Mouse (Mus musculus) inflammation-experienced regulatory T-cells, adult 6 months (primary cell): ENCODE measurements around the gene 9930022D16Rik. TPM values are rescaled to one million over a fixed set of nuclear protein-coding genes. Genes with fewer than 3 reads are reported as not detected.

Experiments
- ATAC-seq: one replicate; pipeline ENCODE4 v1.8.0; 2017
- polyA plus RNA-seq, 3 experiments: library from polyadenylated mRNA; unstranded; fragments of 100-300 nt; shearing (Covaris generic); gene quantifications; one replicate each; pipeline ENCODE4 v1.2.1; 2017

Gene 9930022D16Rik
- polyA plus RNA-seq, 3 experiments from 2014 or later: 0.28 to 0.39 (median 0.36) TPM

- no peak for ATAC-seq
Measured at GRCm38 (mm10) chr11:109417472-109418040, 3.8 kb downstream of the 9930022D16Rik start.

GRCm38 (mm10) chr11:109419461-109419860, 5.7 kb downstream of the 9930022D16Rik start:
- ATAC-seq: peak; percentile 18

GRCm38 (mm10) chr11:109419961-109420566, 6.3 kb downstream of the 9930022D16Rik start:
- peak; percentile 83 for ATAC-seq

- ATAC-seq: peak; percentile 36
Measured at GRCm38 (mm10) chr11:109420567-109420962, 6.8 kb downstream of the 9930022D16Rik start.

GRCm38 (mm10) chr11:109421205-109421604, 7.5 kb downstream of the 9930022D16Rik start:
- ATAC-seq: no peak

- ATAC-seq: no peak
Measured at GRCm38 (mm10) chr11:109422263-109422662, 8.5 kb downstream of the 9930022D16Rik start.

GRCm38 (mm10) chr11:109423294-109423693, 9.6 kb downstream of the 9930022D16Rik start:
- no peak for ATAC-seq

- ATAC-seq: peak; percentile 83
Measured at GRCm38 (mm10) chr11:109425392-109426271, 11.9 kb downstream of the 9930022D16Rik start, which contains the start of gene Amz2. Amz2 (plus strand) TSS chr11:109425946.

GRCm38 (mm10) chr11:109426272-109426586, 12.5 kb downstream of the 9930022D16Rik start:
- ATAC-seq: no peak

GRCm38 (mm10) chr11:109427353-109427752, 13.6 kb downstream of the 9930022D16Rik start:
- ATAC-seq: no peak

- no peak for ATAC-seq
Measured at GRCm38 (mm10) chr11:109434233-109434798, 20.6 kb downstream of the 9930022D16Rik start.

GRCm38 (mm10) chr11:109436889-109437288, 23.2 kb downstream of the 9930022D16Rik start:
- ATAC-seq: no peak

- ATAC-seq: no peak
Measured at GRCm38 (mm10) chr11:109439209-109439608, 25.5 kb downstream of the 9930022D16Rik start.

- peak; percentile 80 for ATAC-seq
Measured at GRCm38 (mm10) chr11:109439829-109440340, 26.2 kb downstream of the 9930022D16Rik start.

GRCm38 (mm10) chr11:109440641-109441040, 26.9 kb downstream of the 9930022D16Rik start:
- ATAC-seq: no peak

- ATAC-seq: peak; percentile 57
Measured at GRCm38 (mm10) chr11:109441119-109441518, 27.4 kb downstream of the 9930022D16Rik start.

GRCm38 (mm10) chr11:109442166-109442730, 28.5 kb downstream of the 9930022D16Rik start:
- no peak for ATAC-seq

- ATAC-seq: no peak
Measured at GRCm38 (mm10) chr11:109443468-109444263, 29.9 kb downstream of the 9930022D16Rik start.

- ATAC-seq: no peak
Measured at GRCm38 (mm10) chr11:109444600-109444999, 30.9 kb downstream of the 9930022D16Rik start.

- peak; percentile 63 for ATAC-seq
Measured at GRCm38 (mm10) chr11:109445438-109446035, 31.8 kb downstream of the 9930022D16Rik start.

- ATAC-seq: no peak
Measured at GRCm38 (mm10) chr11:109451169-109451568, 37.5 kb downstream of the 9930022D16Rik start.
